Mouse (Mus musculus): ENCODE results near the gene Ncor2. TPM values are rescaled to one million over a fixed set of nuclear protein-coding genes. Genes with fewer than 3 reads are reported as not detected.

The Ncor2 gene
- total and polyA plus RNA-seq, 2 experiments, result 7.1 to 15.0 TPM

- Histone ChIP-seq H3K79me2 (ENCODE audit: control insufficient read depth, insufficient read depth, low read length) (peaks cover 76% of the 10 kb centered on the region), H3K27me3 (ENCODE audit: control insufficient read depth, insufficient read depth, low read length) (no peaks in the 10 kb centered on the region), H3K4me1 (ENCODE audit: control insufficient read depth, insufficient read depth, low read length) (peaks cover 37% of the 10 kb centered on the region), H3K27ac (replicated peaks; ENCODE audit: insufficient read depth, low read depth, low read length) (no peak overlapping the region), H3K9ac (ENCODE audit: low read depth, low read length) (no peak overlapping the region), H3K4me3 (ENCODE audit: insufficient read depth, low read depth, low read length) (no peak overlapping the region), H3K36me3 (ENCODE audit: control insufficient read depth, insufficient read depth, low read length) (no peaks in the 10 kb centered on the region)
- WGBS, result 84% methylated on average over 2 of the region's 2 CpGs
- no peak for DNase-seq (ENCODE audit: extremely low read depth, low read depth, low spot score)
- no peak for TF ChIP-seq POLR2A (IDR thresholded peaks at IDR 0.05; ENCODE audit: extremely low read depth, insufficient read depth, low read length)
- no peak for TF ChIP-seq CTCF (IDR thresholded peaks at IDR 0.05; ENCODE audit: low read depth, low read length)
Observed at GRCm38 (mm10) chr5:125132069-125132468, 47.0 kb downstream of the Ncor2 start.

- Histone ChIP-seq H3K27ac (replicated peaks; ENCODE audit: insufficient read depth, low read depth, low read length) (no peak overlapping the region), H3K36me3 (ENCODE audit: control insufficient read depth, insufficient read depth, low read length) (no peaks in the 10 kb centered on the region), H3K4me3 (ENCODE audit: insufficient read depth, low read depth, low read length) (no peak overlapping the region), H3K4me1 (ENCODE audit: control insufficient read depth, insufficient read depth, low read length) (peaks cover 42% of the 10 kb centered on the region), H3K27me3 (ENCODE audit: control insufficient read depth, insufficient read depth, low read length) (no peaks in the 10 kb centered on the region), H3K9ac (ENCODE audit: low read depth, low read length) (no peak overlapping the region), H3K79me2 (ENCODE audit: control insufficient read depth, insufficient read depth, low read length) (peaks cover 78% of the 10 kb centered on the region)
- WGBS, result 80% methylated on average over 3 of the region's 3 CpGs
- TF ChIP-seq POLR2A (IDR thresholded peaks at IDR 0.05; ENCODE audit: extremely low read depth, insufficient read depth, low read length) (no peak), CTCF (IDR thresholded peaks at IDR 0.05; ENCODE audit: low read depth, low read length) (no peak)
- no peak for DNase-seq (ENCODE audit: extremely low read depth, low read depth, low spot score)
Observed at GRCm38 (mm10) chr5:125130406-125130805, 48.6 kb downstream of the Ncor2 start.

- WGBS, result 68% methylated on average over 14 of the region's 14 CpGs
- no peaks in the 10 kb centered on the region for H3K27me3 ChIP-seq (ENCODE audit: control insufficient read depth, insufficient read depth, low read length)
- H3K36me3 ChIP-seq (ENCODE audit: control insufficient read depth, insufficient read depth, low read length), result no peaks in the 10 kb centered on the region
- H3K4me1 ChIP-seq (ENCODE audit: control insufficient read depth, insufficient read depth, low read length), result peaks cover 35% of the 10 kb centered on the region
- DNase-seq (ENCODE audit: extremely low read depth, low read depth, low spot score), result no peak
- peaks cover 78% of the 10 kb centered on the region for H3K79me2 ChIP-seq (ENCODE audit: control insufficient read depth, insufficient read depth, low read length)
- H3K4me3 ChIP-seq (ENCODE audit: insufficient read depth, low read depth, low read length), result no peak overlapping the region
- H3K27ac ChIP-seq (replicated peaks; ENCODE audit: insufficient read depth, low read depth, low read length), result no peak overlapping the region
- TF ChIP-seq POLR2A (IDR thresholded peaks at IDR 0.05; ENCODE audit: extremely low read depth, insufficient read depth, low read length) (no peak), CTCF (IDR thresholded peaks at IDR 0.05; ENCODE audit: low read depth, low read length) (no peak)
- H3K9ac ChIP-seq (ENCODE audit: low read depth, low read length), result no peak overlapping the region
Observed at GRCm38 (mm10) chr5:125128939-125129385, 50.1 kb downstream of the Ncor2 start.

- Histone ChIP-seq H3K36me3 (ENCODE audit: control insufficient read depth, insufficient read depth, low read length) (no peaks in the 10 kb centered on the region), H3K27me3 (ENCODE audit: control insufficient read depth, insufficient read depth, low read length) (no peaks in the 10 kb centered on the region), H3K4me1 (ENCODE audit: control insufficient read depth, insufficient read depth, low read length) (peaks cover 42% of the 10 kb centered on the region), H3K4me3 (ENCODE audit: insufficient read depth, low read depth, low read length) (no peak overlapping the region), H3K79me2 (ENCODE audit: control insufficient read depth, insufficient read depth, low read length) (peaks cover 68% of the 10 kb centered on the region), H3K9ac (ENCODE audit: low read depth, low read length) (no peak overlapping the region), H3K27ac (replicated peaks; ENCODE audit: insufficient read depth, low read depth, low read length) (peak overlapping the region; percentile 17)
- WGBS, result 17% methylated on average over 1 of the region's 1 CpGs
- DNase-seq (ENCODE audit: extremely low read depth, low read depth, low spot score), result no peak
- TF ChIP-seq POLR2A (IDR thresholded peaks at IDR 0.05; ENCODE audit: extremely low read depth, insufficient read depth, low read length) (no peak), CTCF (IDR thresholded peaks at IDR 0.05; ENCODE audit: low read depth, low read length) (no peak)
Observed at GRCm38 (mm10) chr5:125127920-125128319, 51.1 kb downstream of the Ncor2 start.

GRCm38 (mm10) chr5:125127426-125127825, 51.6 kb downstream of the Ncor2 start:
- WGBS, result 34% methylated on average over 4 of the region's 4 CpGs
- TF ChIP-seq CTCF (IDR thresholded peaks at IDR 0.05; ENCODE audit: low read depth, low read length), result no peak
- TF ChIP-seq POLR2A (IDR thresholded peaks at IDR 0.05; ENCODE audit: extremely low read depth, insufficient read depth, low read length), result no peak
- Histone ChIP-seq H3K9ac (ENCODE audit: low read depth, low read length) (no peak overlapping the region), H3K36me3 (ENCODE audit: control insufficient read depth, insufficient read depth, low read length) (no peaks in the 10 kb centered on the region), H3K4me3 (ENCODE audit: insufficient read depth, low read depth, low read length) (no peak overlapping the region), H3K79me2 (ENCODE audit: control insufficient read depth, insufficient read depth, low read length) (peaks cover 63% of the 10 kb centered on the region), H3K27ac (replicated peaks; ENCODE audit: insufficient read depth, low read depth, low read length) (peak overlapping the region; percentile 19), H3K27me3 (ENCODE audit: control insufficient read depth, insufficient read depth, low read length) (no peaks in the 10 kb centered on the region), H3K4me1 (ENCODE audit: control insufficient read depth, insufficient read depth, low read length) (peaks cover 47% of the 10 kb centered on the region)
- peak; percentile 84 for DNase-seq (ENCODE audit: extremely low read depth, low read depth, low spot score)

- DNase-seq (ENCODE audit: extremely low read depth, low read depth, low spot score), result peak; percentile 82
- 57% methylated on average over 4 of the region's 4 CpGs for WGBS
- H3K9ac ChIP-seq (ENCODE audit: low read depth, low read length), result 0 out of 2 replicates have a peak overlapping the region, but pooled peaks have one; percentile 15
- no peak for TF ChIP-seq CTCF (IDR thresholded peaks at IDR 0.05; ENCODE audit: low read depth, low read length)
- TF ChIP-seq POLR2A (IDR thresholded peaks at IDR 0.05; ENCODE audit: extremely low read depth, insufficient read depth, low read length), result no peak
- peaks cover 54% of the 10 kb centered on the region for H3K4me1 ChIP-seq (ENCODE audit: control insufficient read depth, insufficient read depth, low read length)
- H3K79me2 ChIP-seq (ENCODE audit: control insufficient read depth, insufficient read depth, low read length), result peaks cover 51% of the 10 kb centered on the region
- H3K4me3 ChIP-seq (ENCODE audit: insufficient read depth, low read depth, low read length), result no peak overlapping the region
- H3K27me3 ChIP-seq (ENCODE audit: control insufficient read depth, insufficient read depth, low read length), result no peaks in the 10 kb centered on the region
- no peaks in the 10 kb centered on the region for H3K36me3 ChIP-seq (ENCODE audit: control insufficient read depth, insufficient read depth, low read length)
- H3K27ac ChIP-seq (replicated peaks; ENCODE audit: insufficient read depth, low read depth, low read length), result peak overlapping the region; percentile 37
Observed at GRCm38 (mm10) chr5:125125966-125126464, 53.0 kb downstream of the Ncor2 start.
